Mouse (Mus musculus) lung, embryonic 14.5 days (tissue): ENCODE results near the gene Spaar. TPM values are rescaled to one million over a fixed set of nuclear protein-coding genes. Genes with fewer than 3 reads are reported as not detected.

Experiments used
- ATAC-seq: fragments of 200-750 bp; cut with Nextera tagmentation; 2 replicates; pipeline ENCODE4 v1.8.0; 2017; ENCODE audit warnings: mild to moderate bottlenecking, moderate TSS enrichment, moderate library complexity; ENCODE audit not compliant: insufficient read depth
- DNase-seq: peaks from one replicate; pipeline ENCODE4 v3.0.0-alpha.2; 2015
- H3K27ac ChIP-seq: fragments of 300-500 bp; sonication (generic); 2 replicates; pipeline ENCODE4 v1.5.1; 2014; ENCODE audit warnings: low read depth, mild to moderate bottlenecking, moderate library complexity
- H3K27me3 ChIP-seq: fragments of 300-500 bp; sonication (generic); 2 replicates; pipeline ENCODE4 v1.6.1; 2014; ENCODE audit warnings: low read length, control low read depth; ENCODE audit not compliant: insufficient read depth
- H3K36me3 ChIP-seq: fragments of 300-500 bp; sonication (generic); 2 replicates; pipeline ENCODE4 v1.6.1; 2014; ENCODE audit warnings: control low read depth; ENCODE audit not compliant: insufficient read depth
- H3K4me1 ChIP-seq: fragments of 300-500 bp; sonication (generic); 2 replicates; pipeline ENCODE4 v1.6.1; 2014; ENCODE audit warnings: antibody characterized with exemption, control low read depth; ENCODE audit not compliant: insufficient read depth
- H3K4me2 ChIP-seq: fragments of 300-500 bp; sonication (generic); 2 replicates; pipeline ENCODE4 v1.6.1; 2014; ENCODE audit warnings: mild to moderate bottlenecking
- H3K4me3 ChIP-seq: fragments of 300-500 bp; sonication (generic); 2 replicates; pipeline ENCODE4 v1.5.1; 2014; ENCODE audit warnings: low read depth, low read length
- H3K9ac ChIP-seq: fragments of 300-500 bp; sonication (generic); 2 replicates; pipeline ENCODE4 v1.6.1; 2014
- H3K9me3 ChIP-seq: fragments of 300-500 bp; sonication (generic); 2 replicates; pipeline ENCODE4 v1.6.1; 2016; ENCODE audit warnings: low read depth, low read length, control low read depth
- CTCF ChIP-seq: IDR thresholded peaks from 2 replicates; pipeline ENCODE4 v1.5.1; 2016; ENCODE audit warnings: antibody characterized with exemption, low read depth
- WGBS: fragments of 180-500 bp; shearing (Covaris S2); extraction: QIAGEN DNeasy Blood & Tissue Kit; methylation state at CpG from one replicate; pipeline ENCODE4 v1.1.7; 2014; 5-methylcytosine and 5-hydroxymethylcytosine counted together
- polyA plus RNA-seq: library from polyadenylated mRNA; unstranded; fragments of >200 nt; fragmentation: Nextera tagmentation; extraction: Ambion mirVana; gene quantifications from 2 replicates; pipeline ENCODE4 v1.2.1, GENCODE M21; 2014

The Spaar gene
- polyA plus RNA-seq, 1 experiment from 2014 or later: 0.28 TPM

DNA sequence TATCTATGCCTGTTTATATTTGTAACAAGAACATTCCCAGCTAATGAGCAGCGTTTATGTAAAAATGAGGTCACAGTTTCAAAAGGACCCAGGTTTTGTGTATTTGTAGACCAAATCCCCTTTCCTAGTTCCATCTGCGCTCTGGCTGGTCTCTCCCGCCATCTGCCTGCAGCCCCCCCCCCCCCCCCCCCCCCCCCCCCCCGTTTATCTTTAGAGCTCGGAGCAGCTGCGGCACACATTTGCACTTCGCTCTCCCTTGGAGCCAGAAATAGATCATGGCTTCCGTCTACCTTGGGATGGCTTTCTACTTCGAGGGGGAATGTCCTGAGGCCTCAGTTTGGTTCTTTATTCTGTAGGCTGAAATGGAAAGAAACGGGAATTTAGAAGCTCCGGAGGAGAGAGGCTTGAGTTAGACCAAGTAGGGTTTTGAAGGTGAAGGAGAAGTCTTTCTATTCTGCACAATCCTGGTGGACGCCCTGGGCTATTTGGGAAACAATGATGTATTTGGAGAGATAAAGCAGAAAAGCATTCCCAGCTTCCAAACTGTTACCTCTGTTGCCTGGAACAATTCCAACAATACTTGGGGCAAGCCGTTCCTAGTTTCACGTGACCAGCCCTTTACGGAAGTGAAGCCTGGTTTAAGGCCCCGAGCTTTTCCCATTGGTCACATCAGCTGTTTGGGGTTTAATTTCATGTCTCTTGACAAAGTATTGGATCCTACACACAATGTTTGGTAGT lies 9.2 kb upstream of the Spaar start:
- Histone ChIP-seq H3K27me3 (no peaks in the 10 kb centered on the region), H3K9me3 (no peaks in the 10 kb centered on the region), H3K4me1 (no peaks in the 10 kb centered on the region), H3K36me3 (no peaks in the 10 kb centered on the region), H3K9ac (no peak overlapping the region), H3K27ac (no peak overlapping the region), H3K4me3 (no peak overlapping the region), H3K4me2 (no peak overlapping the region)
- no peak for TF ChIP-seq CTCF
- DNase-seq (peak; percentile 21), ATAC-seq (0 out of 2 replicates have a peak, but pooled peaks have one; percentile 21)
- WGBS: 40% methylated on average over 14 of the region's 16 CpGs

DNA sequence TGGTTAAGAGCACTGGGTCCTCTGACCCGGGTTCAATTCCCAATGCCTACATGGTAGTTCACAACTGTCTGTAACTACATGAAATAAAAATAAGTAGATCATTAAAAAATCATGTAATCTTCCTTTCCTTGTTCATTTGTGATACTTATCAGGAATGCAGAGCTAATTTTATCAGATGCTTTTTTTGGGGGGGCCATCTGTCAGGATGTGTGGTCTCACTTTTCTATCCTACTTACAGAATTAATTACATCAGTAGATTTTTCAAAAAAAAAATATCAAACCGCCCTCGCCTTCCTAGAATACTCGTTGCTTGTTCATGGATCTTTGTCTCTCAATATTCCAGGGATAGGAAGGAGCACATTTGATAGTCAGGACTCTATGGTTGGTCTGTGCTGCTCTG lies 7.6 kb upstream of the Spaar start:
- Histone ChIP-seq H3K9ac (no peak overlapping the region), H3K4me2 (no peak overlapping the region), H3K4me3 (no peak overlapping the region), H3K9me3 (no peaks in the 10 kb centered on the region), H3K27ac (no peak overlapping the region), H3K36me3 (no peaks in the 10 kb centered on the region), H3K4me1 (no peaks in the 10 kb centered on the region), H3K27me3 (no peaks in the 10 kb centered on the region)
- DNase-seq (no peak), ATAC-seq (no peak)
- 81% methylated on average over 4 of the region's 4 CpGs for whole genome bisulfite sequencing
- no peak for TF ChIP-seq CTCF

DNA sequence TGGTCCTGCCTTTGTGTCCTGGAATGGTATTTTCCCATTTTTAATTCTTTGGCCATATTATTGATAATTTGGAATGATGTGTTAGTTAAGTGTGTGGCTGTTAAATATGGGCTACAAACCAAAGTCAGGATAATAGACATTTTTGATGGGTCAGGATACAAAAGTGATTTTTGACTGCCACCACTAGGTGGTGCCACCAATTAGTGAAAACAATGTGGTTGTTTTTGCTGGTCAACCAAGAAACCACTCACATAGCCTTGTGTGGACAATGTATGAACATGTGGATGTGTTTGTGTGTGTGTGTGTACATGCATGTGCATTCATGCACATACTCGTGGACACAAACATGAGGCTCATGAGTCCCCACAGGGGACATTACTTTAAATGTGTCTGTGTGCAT lies 5.1 kb upstream of the Spaar start:
- H3K4me3 ChIP-seq: no peak overlapping the region
- no peaks in the 10 kb centered on the region for H3K27me3 ChIP-seq
- ATAC-seq (no peak), DNase-seq (peak; percentile 84)
- WGBS: 22% methylated on average over 1 of the region's 1 CpGs
- H3K9ac ChIP-seq: no peak overlapping the region
- no peak overlapping the region for H3K4me2 ChIP-seq
- peaks cover 17% of the 10 kb centered on the region for H3K4me1 ChIP-seq
- no peak overlapping the region for H3K27ac ChIP-seq
- H3K36me3 ChIP-seq: no peaks in the 10 kb centered on the region
- H3K9me3 ChIP-seq: no peaks in the 10 kb centered on the region
- TF ChIP-seq CTCF: peak; percentile 82

DNA sequence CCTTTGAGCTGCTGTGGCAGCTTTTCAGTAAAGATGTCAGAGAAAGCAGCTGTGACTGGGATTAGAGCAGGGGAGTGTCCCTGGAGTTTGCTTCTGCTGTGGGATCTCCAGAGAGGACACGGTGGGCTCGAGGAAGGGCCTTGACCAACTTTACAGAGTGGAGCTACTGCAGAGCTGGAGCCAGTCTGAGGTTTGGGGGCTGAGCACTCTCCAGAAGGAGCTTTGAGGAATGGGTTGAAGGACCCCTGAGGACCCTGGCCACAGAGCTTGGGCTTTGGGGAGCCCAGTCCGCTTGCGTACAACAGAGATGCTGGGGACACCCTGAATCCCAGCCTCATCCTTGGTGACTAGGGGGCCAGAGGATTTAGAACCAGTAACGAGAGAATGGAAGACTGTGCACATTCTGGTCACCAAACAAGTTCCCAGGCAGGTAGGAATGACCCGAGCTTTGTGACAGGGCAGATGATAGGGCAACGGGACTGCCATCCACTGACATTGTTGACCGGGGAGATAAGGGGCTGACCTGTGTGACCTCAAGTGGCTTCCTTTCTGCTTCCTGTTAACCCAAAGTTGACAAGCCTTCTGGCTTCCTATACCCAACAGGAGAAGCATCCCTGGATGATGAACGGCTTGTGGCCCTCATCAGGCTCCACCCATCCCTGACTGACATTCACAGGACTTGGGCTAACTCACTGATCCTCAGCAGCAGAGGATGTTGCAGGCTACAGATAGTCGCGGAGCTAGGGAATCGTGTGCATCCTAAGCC lies 3.4 kb upstream of the Spaar start:
- no peaks in the 10 kb centered on the region for H3K27me3 ChIP-seq
- H3K4me1 ChIP-seq: peaks cover 25% of the 10 kb centered on the region
- 0 out of 2 replicates have a peak overlapping the region, but pooled peaks have one; percentile 6 for H3K27ac ChIP-seq
- H3K9me3 ChIP-seq: no peaks in the 10 kb centered on the region
- DNase-seq (no peak), ATAC-seq (no peak)
- no peak overlapping the region for H3K4me2 ChIP-seq
- WGBS: 45% methylated on average over 12 of the region's 12 CpGs
- no peak for TF ChIP-seq CTCF
- no peak overlapping the region for H3K9ac ChIP-seq
- H3K36me3 ChIP-seq: no peaks in the 10 kb centered on the region
- H3K4me3 ChIP-seq: no peak overlapping the region

GRCm38 (mm10) chr4:43726995-43727394 lies 2.8 kb upstream of the Spaar start, which contains the start of gene Hrct1:
TSS of gene Hrct1 (plus strand) at chr4:43727188.
- no peak within 1 kb of the TSS for H3K4me3 ChIP-seq
- ATAC-seq (peak; percentile 77), DNase-seq (peak; percentile 86)
- TF ChIP-seq CTCF: no peak
- H3K4me1 ChIP-seq: peaks cover 25% of the 10 kb centered on the region
- H3K27ac ChIP-seq: peak within 1 kb of the TSS; percentile 54
- no peak within 1 kb of the TSS for H3K9ac ChIP-seq
- no peak within 1 kb of the TSS for H3K4me2 ChIP-seq
- no peaks in the 10 kb centered on the region for H3K36me3 ChIP-seq
- 19% methylated on average over 3 of the region's 3 CpGs for WGBS
- H3K27me3 ChIP-seq: no peaks in the 10 kb centered on the region
- H3K9me3 ChIP-seq: no peaks in the 10 kb centered on the region

DNA sequence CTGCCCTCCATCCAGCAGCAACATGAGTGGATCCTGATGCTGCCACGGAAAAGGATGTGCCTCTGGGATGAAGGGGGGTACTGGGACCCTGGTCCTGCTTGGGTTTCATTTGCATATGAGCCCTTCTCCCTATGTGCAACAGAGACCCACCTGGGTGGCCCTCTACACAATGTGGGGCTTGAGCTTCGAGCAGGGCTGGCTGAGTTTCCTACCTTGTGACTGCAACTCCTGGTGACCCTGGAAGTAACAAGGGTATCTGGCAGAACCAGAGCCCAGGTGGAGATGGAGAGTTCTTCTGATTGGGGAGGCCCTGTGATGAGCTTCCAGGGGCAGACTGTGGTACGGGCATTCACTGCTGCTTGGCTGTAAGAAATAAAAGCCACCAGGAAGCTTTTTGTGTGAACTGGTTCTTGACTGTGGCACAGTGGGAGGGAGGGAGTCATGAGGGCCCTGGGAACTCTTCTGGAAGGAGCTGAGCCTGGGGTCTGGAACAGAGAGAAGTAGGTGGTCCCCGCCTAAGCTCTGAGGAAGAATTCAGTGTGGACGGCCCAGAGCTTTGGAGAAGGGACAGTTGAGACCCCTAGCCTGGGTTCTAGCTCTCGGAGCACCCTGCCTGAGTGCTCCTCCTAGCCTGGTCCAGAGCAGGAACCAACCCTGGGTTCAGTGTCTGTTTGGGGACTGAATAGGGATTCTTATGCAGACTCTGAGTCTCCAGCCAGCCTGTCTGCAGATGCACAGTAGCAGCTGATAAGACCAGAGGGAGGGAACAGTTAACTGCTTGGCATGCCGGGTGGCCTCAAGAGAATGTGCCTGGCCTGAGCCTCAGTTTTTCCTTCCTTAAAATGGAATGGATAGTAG lies 1.9 kb upstream of the Spaar start:
- no peak for TF ChIP-seq CTCF
- Histone ChIP-seq H3K4me3 (no peak overlapping the region), H3K27me3 (no peaks in the 10 kb centered on the region), H3K9me3 (no peaks in the 10 kb centered on the region), H3K4me2 (no peak overlapping the region), H3K27ac (peak overlapping the region; percentile 54), H3K36me3 (no peaks in the 10 kb centered on the region), H3K4me1 (peaks cover 25% of the 10 kb centered on the region), H3K9ac (no peak overlapping the region)
- 62% methylated on average over 7 of the region's 7 CpGs for WGBS
- ATAC-seq (0 out of 2 replicates have a peak, but pooled peaks have one; percentile 7), DNase-seq (peak; percentile 36)
